Mouse (Mus musculus): ENCODE measurements around the gene Ncor2. TPM values are rescaled to one million over a fixed set of nuclear protein-coding genes. Genes with fewer than 3 reads are reported as not detected.

Ncor2 gene
- total and polyA plus RNA-seq, 2 experiments: 7.1 to 15.0 TPM

DNA sequence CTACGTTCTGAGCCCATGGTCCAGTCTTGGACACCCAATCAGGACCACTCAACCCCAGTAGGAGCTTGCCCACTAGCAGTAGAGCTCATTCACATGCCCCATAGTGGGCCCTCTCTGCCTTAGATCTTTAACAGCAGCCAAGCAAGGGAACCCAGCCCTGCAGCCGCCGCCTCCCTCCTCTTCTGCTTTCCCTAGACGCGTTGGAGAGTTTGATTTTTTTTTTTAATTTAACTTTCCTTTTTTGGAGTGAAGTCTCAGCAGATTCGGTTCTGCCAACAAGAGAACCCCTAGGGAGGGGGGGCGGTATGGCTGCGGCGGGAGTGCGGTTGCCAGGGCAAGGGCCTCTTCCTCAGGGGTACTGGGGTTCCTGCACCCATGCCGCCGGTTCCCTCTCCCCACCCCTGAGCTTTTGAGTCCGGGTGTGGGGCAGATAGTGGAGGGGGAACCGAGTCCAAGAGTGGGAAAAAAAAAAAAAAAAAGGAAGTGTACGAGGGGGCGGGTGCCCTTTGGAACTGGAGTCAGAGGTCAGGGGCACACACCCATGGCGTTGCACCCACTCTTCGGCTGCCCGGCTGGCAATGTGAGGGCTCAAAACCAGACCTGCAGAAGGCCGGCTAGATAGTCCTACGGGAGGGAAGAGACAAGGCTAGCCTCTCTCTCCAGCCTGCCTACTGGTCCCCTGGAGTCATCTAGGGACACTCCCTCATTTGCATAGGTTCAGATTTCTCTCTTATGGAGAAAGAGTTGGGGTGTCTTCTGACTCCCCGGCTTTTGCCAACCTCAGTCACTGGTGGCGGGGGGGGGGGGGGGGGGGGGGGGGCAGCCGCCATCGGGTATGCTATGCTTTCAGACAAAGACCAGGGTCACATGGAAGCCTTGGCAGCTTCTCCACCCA is 963 bp upstream of the Ncor2 start:
- Histone ChIP-seq H3K79me2 (ENCODE audit: control insufficient read depth, insufficient read depth, low read length) (peaks cover 18% of the 10 kb centered on the region; the same call in 1 of the 2 replicates), H3K27ac (replicated peaks; ENCODE audit: insufficient read depth, low read depth, low read length) (peak overlapping the region; percentile 69), H3K4me3 (ENCODE audit: insufficient read depth, low read depth, low read length) (peak overlapping the region; percentile 59), H3K4me1 (ENCODE audit: control insufficient read depth, insufficient read depth, low read length) (peaks cover 22% of the 10 kb centered on the region), H3K27me3 (ENCODE audit: control insufficient read depth, insufficient read depth, low read length) (no peaks in the 10 kb centered on the region), H3K9ac (ENCODE audit: low read depth, low read length) (peak overlapping the region; percentile 74), H3K36me3 (ENCODE audit: control insufficient read depth, insufficient read depth, low read length) (no peaks in the 10 kb centered on the region)
- 3% methylated on average over 24 of the region's 25 CpGs for WGBS
- DNase-seq (ENCODE audit: extremely low read depth, low read depth, low spot score): peak; percentile 48
- TF ChIP-seq CTCF (IDR thresholded peaks at IDR 0.05; ENCODE audit: low read depth, low read length) (no peak), POLR2A (IDR thresholded peaks at IDR 0.05; ENCODE audit: extremely low read depth, insufficient read depth, low read length) (no peak)

DNA sequence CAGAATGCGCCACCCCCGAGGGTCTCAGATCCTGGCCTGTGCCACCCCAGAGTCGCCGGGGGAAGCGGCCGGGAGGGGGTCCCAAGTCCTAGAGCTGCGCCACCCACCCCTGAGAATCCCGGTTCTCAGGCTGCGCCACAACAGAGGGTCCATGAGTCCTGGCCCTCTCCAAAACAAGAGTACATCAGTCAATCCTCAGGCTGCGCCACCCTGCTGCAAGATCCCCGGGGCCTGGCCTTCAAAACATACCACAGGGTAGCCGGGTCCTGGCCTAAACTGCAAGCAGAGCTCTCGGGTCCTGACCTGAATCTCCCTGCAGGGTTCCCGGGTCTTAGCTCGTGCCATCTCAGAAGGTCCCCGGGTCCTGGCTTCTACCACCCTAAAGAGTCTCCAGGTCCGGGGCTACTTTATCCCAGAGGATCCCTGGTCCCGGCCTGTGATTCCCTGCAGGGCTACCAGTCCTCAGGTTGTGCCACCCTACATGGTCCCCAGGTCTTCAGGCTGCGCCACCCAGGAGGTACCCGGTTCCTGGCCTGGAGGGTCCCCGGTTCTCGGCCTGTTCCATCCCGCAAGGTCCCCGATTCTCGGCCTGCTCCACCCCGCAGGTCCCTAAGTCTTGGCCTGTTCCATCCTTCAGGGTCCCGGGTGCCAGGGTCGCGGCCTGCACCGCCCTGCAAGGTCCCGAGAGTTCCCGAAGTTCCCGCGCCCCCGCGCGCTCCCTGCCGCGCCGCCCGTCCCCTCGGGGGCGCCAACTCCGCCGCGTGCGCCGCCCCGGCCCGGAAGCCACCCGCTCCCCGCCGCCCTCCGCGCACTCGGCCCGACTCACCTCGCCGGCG is 630 bp downstream of the Ncor2 start:
- Histone ChIP-seq H3K79me2 (ENCODE audit: control insufficient read depth, insufficient read depth, low read length) (peaks cover 19% of the 10 kb centered on the region; the same call in 1 of the 2 replicates), H3K9ac (ENCODE audit: low read depth, low read length) (peak overlapping the region; percentile 79), H3K27ac (replicated peaks; ENCODE audit: insufficient read depth, low read depth, low read length) (peak overlapping the region; percentile 61), H3K36me3 (ENCODE audit: control insufficient read depth, insufficient read depth, low read length) (no peaks in the 10 kb centered on the region), H3K27me3 (ENCODE audit: control insufficient read depth, insufficient read depth, low read length) (no peaks in the 10 kb centered on the region), H3K4me1 (ENCODE audit: control insufficient read depth, insufficient read depth, low read length) (peaks cover 33% of the 10 kb centered on the region), H3K4me3 (ENCODE audit: insufficient read depth, low read depth, low read length) (peak overlapping the region; percentile 60)
- TF ChIP-seq CTCF (IDR thresholded peaks at IDR 0.05; ENCODE audit: low read depth, low read length) (0 out of 2 replicates have a peak, but pooled peaks have one; percentile 3), POLR2A (IDR thresholded peaks at IDR 0.05; ENCODE audit: extremely low read depth, insufficient read depth, low read length) (no peak)
- WGBS: under 1% methylated on average over 60 of the region's 60 CpGs
- no peak for DNase-seq (ENCODE audit: extremely low read depth, low read depth, low spot score)

DNA sequence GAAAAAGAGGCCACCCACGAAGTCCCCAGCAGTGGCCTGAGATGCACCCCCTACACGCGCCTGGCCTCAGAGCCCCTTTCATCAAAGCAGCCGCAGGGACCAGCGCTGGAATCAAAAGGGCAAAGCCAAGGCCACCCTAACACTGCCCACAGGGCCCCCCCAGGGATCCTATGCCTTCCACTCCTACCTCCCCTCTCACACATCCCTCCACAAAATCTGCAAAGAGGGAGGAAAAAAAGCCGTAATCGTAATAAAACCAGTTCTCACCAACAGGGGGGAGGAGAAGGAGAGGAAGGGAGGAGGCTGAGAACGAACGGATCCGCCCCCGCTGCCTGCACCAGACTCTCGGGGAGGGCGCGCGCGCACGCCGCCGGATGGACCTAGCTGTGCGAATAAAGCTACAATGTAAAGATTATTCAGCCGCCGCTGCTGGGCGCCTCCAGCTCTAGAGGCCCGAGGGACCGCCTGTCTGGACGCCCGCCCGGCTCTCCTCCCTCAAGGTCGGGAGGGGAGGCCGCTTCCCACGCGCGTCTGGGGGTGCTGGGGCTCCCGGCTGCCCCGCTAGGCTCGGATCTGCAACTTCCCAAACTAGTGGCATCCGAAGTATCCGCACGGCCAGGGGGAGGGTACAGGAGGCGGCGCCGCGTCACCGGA is 1.4 kb downstream of the Ncor2 start:
- H3K27ac ChIP-seq (replicated peaks; ENCODE audit: insufficient read depth, low read depth, low read length): peak overlapping the region; percentile 61
- peaks cover 37% of the 10 kb centered on the region for H3K4me1 ChIP-seq (ENCODE audit: control insufficient read depth, insufficient read depth, low read length)
- H3K36me3 ChIP-seq (ENCODE audit: control insufficient read depth, insufficient read depth, low read length): no peaks in the 10 kb centered on the region
- no peak for TF ChIP-seq POLR2A (IDR thresholded peaks at IDR 0.05; ENCODE audit: extremely low read depth, insufficient read depth, low read length)
- peak; percentile 10; the same call in 1 of the 2 replicates for TF ChIP-seq CTCF (IDR thresholded peaks at IDR 0.05; ENCODE audit: low read depth, low read length)
- no peaks in the 10 kb centered on the region for H3K27me3 ChIP-seq (ENCODE audit: control insufficient read depth, insufficient read depth, low read length)
- H3K4me3 ChIP-seq (ENCODE audit: insufficient read depth, low read depth, low read length): peak overlapping the region; percentile 60
- 1% methylated on average over 42 of the region's 44 CpGs for WGBS
- H3K79me2 ChIP-seq (ENCODE audit: control insufficient read depth, insufficient read depth, low read length): peaks cover 20% of the 10 kb centered on the region; the same call in 1 of the 2 replicates
- peak overlapping the region; percentile 79 for H3K9ac ChIP-seq (ENCODE audit: low read depth, low read length)
- no peak for DNase-seq (ENCODE audit: extremely low read depth, low read depth, low spot score)

DNA sequence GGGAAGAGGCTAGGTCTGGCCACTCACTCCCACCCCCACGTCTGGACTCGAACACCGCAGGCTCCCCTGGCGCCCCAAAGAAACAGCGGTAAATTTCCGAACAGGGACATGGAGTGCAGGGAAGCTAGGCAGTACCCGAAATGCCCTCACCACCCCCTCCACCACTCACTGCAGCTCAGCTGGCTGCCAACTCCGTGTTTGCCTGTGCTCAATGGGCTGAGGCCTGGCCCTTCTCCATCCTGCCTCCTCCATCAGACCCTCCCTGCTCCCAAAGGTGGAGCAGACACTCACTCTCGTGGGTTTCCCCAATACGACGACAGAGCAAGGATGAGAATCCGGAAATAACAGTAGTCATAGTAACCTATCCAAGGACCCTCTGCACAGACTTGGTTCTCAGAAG is 2.2 kb downstream of the Ncor2 start:
- peak overlapping the region; percentile 50 for H3K9ac ChIP-seq (ENCODE audit: low read depth, low read length)
- H3K4me1 ChIP-seq (ENCODE audit: control insufficient read depth, insufficient read depth, low read length): peaks cover 44% of the 10 kb centered on the region
- DNase-seq (ENCODE audit: extremely low read depth, low read depth, low spot score): peak; percentile 79
- H3K79me2 ChIP-seq (ENCODE audit: control insufficient read depth, insufficient read depth, low read length): peaks cover 26% of the 10 kb centered on the region; the same call in 1 of the 2 replicates
- no peak; the same call in 1 of the 2 replicates for TF ChIP-seq CTCF (IDR thresholded peaks at IDR 0.05; ENCODE audit: low read depth, low read length)
- TF ChIP-seq POLR2A (IDR thresholded peaks at IDR 0.05; ENCODE audit: extremely low read depth, insufficient read depth, low read length): no peak
- peak overlapping the region; percentile 61 for H3K27ac ChIP-seq (replicated peaks; ENCODE audit: insufficient read depth, low read depth, low read length)
- H3K27me3 ChIP-seq (ENCODE audit: control insufficient read depth, insufficient read depth, low read length): no peaks in the 10 kb centered on the region
- 11% methylated on average over 12 of the region's 12 CpGs for WGBS
- H3K4me3 ChIP-seq (ENCODE audit: insufficient read depth, low read depth, low read length): peak overlapping the region; percentile 54; the same call in 1 of the 2 replicates
- no peaks in the 10 kb centered on the region for H3K36me3 ChIP-seq (ENCODE audit: control insufficient read depth, insufficient read depth, low read length)

DNA sequence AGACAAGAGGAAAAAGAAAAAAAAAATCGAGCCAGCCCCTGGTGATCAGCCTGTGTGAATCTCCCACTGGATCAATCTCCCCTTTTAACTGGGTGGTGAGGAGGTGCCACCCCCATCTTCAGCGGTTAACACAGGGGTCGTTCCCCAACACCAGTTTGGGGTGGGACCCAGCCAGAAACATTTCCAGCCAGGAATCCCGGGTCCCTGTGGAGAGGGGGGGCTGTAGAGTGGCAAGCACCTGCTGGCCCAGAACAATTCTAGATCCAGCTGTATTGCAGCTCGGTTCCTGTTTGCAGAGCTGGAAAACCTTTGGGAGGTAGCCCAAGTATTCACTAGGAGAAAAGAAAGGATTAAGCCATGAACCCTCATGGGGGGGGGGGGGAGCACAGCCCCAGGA is 2.7 kb downstream of the Ncor2 start:
- no peak for TF ChIP-seq CTCF (IDR thresholded peaks at IDR 0.05; ENCODE audit: low read depth, low read length)
- TF ChIP-seq POLR2A (IDR thresholded peaks at IDR 0.05; ENCODE audit: extremely low read depth, insufficient read depth, low read length): no peak
- Histone ChIP-seq H3K79me2 (ENCODE audit: control insufficient read depth, insufficient read depth, low read length) (peaks cover 30% of the 10 kb centered on the region; the same call in 1 of the 2 replicates), H3K9ac (ENCODE audit: low read depth, low read length) (peak overlapping the region; percentile 50; the same call in 1 of the 2 replicates), H3K4me1 (ENCODE audit: control insufficient read depth, insufficient read depth, low read length) (peaks cover 46% of the 10 kb centered on the region), H3K36me3 (ENCODE audit: control insufficient read depth, insufficient read depth, low read length) (no peaks in the 10 kb centered on the region), H3K27me3 (ENCODE audit: control insufficient read depth, insufficient read depth, low read length) (no peaks in the 10 kb centered on the region), H3K27ac (replicated peaks; ENCODE audit: insufficient read depth, low read depth, low read length) (peak overlapping the region; percentile 38; the same call in 1 of the 2 replicates), H3K4me3 (ENCODE audit: insufficient read depth, low read depth, low read length) (peak overlapping the region; percentile 54; the same call in 1 of the 2 replicates)
- 24% methylated on average over 4 of the region's 5 CpGs for WGBS
- DNase-seq (ENCODE audit: extremely low read depth, low read depth, low spot score): no peak
